Mouse (Mus musculus) kidney, adult 8-10 months (tissue): ENCODE results near the gene 1110059E24Rik.
"Not testable (repeated sequence)": the region's sequence is repeated elsewhere in the genome, so short reads cannot be mapped to it uniquely, and the experiment has no call there.

Experiments
- DNase-seq, 2 experiments: peaks; one replicate each; pipeline ENCODE4 v3.0.0; 2022

The 1110059E24Rik gene

GRCm38 (mm10) chr19:21652285-21653171, at the start of gene 1110059E24Rik:
TSS of gene 1110059E24Rik (minus strand) at chr19:21652976.
- DNase-seq: peak; percentile 98 to 99

- DNase-seq: no peak
These were observed 28.2 kb upstream of the 1110059E24Rik start for GRCm38 (mm10) chr19:21680986-21681385.

GRCm38 (mm10) chr19:21680091-21680490, 27.3 kb upstream of the 1110059E24Rik start:
- peak; percentile 19 to 39 for DNase-seq

GRCm38 (mm10) chr19:21674354-21675096, 21.7 kb upstream of the 1110059E24Rik start:
- no peak for DNase-seq

- DNase-seq: peak in 1 of 2 experiments; percentile 43
These were observed 16.9 kb upstream of the 1110059E24Rik start for GRCm38 (mm10) chr19:21669650-21670049.

GRCm38 (mm10) chr19:21663756-21664456, 11.1 kb upstream of the 1110059E24Rik start:
- DNase-seq: no peak

GRCm38 (mm10) chr19:21660734-21661133, 8.0 kb upstream of the 1110059E24Rik start:
- no peak for DNase-seq

GRCm38 (mm10) chr19:21654788-21655187, 2.0 kb upstream of the 1110059E24Rik start:
- no peak for DNase-seq

- peak; percentile 23 to 49 for DNase-seq
These were observed 601 bp upstream of the 1110059E24Rik start, which contains the start of gene Abhd17b for GRCm38 (mm10) chr19:21653172-21653981. TSS of gene Abhd17b (plus strand) at chr19:21653185.

GRCm38 (mm10) chr19:21651664-21652063, 1.1 kb downstream of the 1110059E24Rik start:
- no peak for DNase-seq

- no peak for DNase-seq
These were observed 6.6 kb downstream of the 1110059E24Rik start for GRCm38 (mm10) chr19:21646142-21646541.

- DNase-seq: no peak
These were observed 7.5 kb downstream of the 1110059E24Rik start for GRCm38 (mm10) chr19:21645301-21645700.

GRCm38 (mm10) chr19:21643935-21644334, 8.8 kb downstream of the 1110059E24Rik start:
- DNase-seq: no peak

GRCm38 (mm10) chr19:21637672-21638071, 15.1 kb downstream of the 1110059E24Rik start:
- DNase-seq: no peak

GRCm38 (mm10) chr19:21636907-21637306, 15.9 kb downstream of the 1110059E24Rik start:
- DNase-seq: no peak

GRCm38 (mm10) chr19:21635406-21635805, 17.4 kb downstream of the 1110059E24Rik start:
- DNase-seq: no peak

GRCm38 (mm10) chr19:21630656-21631331, 22.0 kb downstream of the 1110059E24Rik start:
- no peak for DNase-seq

- DNase-seq: no peak
These were observed 23.3 kb downstream of the 1110059E24Rik start for GRCm38 (mm10) chr19:21629501-21629900.

GRCm38 (mm10) chr19:21629030-21629429, 23.7 kb downstream of the 1110059E24Rik start:
- DNase-seq: no peak

GRCm38 (mm10) chr19:21628440-21628839, 24.3 kb downstream of the 1110059E24Rik start:
- not testable (repeated sequence) for DNase-seq

- no peak for DNase-seq
These were observed 26.3 kb downstream of the 1110059E24Rik start for GRCm38 (mm10) chr19:21626271-21626988.
